Mouse (Mus musculus) G1E (cell line): ENCODE measurements around the gene Ift46.

ENCODE experiments used
- CTCF ChIP-seq: IDR thresholded peaks from 2 replicates; pipeline ENCODE4 v1.5.1; 2012; ENCODE audit warnings: low read depth, low read length, inconsistent platforms, mixed read lengths
- GATA1 ChIP-seq: IDR thresholded peaks from 2 replicates; pipeline ENCODE4 v1.6.1; 2012; ENCODE audit warnings: borderline replicate concordance, low read length, inconsistent platforms, mixed read lengths
- GATA2 ChIP-seq: IDR thresholded peaks from 2 replicates; pipeline ENCODE4 v1.6.1; 2012; ENCODE audit warnings: low read depth, low read length, inconsistent platforms, borderline replicate concordance
- POLR2AphosphoS5 ChIP-seq: IDR thresholded peaks from 2 replicates; pipeline ENCODE4 v1.6.1; 2012; ENCODE audit warnings: low read depth, low read length, inconsistent platforms; ENCODE audit not compliant: insufficient replicate concordance
- TAL1 ChIP-seq: conservative IDR thresholded peaks from 2 replicates; pipeline ENCODE4 v1.6.1; 2012; ENCODE audit warnings: low read depth, low read length, inconsistent platforms, mixed read lengths

- no peak for TF ChIP-seq CTCF
- no peak for TF ChIP-seq GATA1
- TF ChIP-seq TAL1, result no peak
- TF ChIP-seq POLR2AphosphoS5, result no peak
- TF ChIP-seq GATA2, result no peak
These were observed 43.5 kb upstream of the Ift46 start for GRCm38 (mm10) chr9:44724223-44724622.
